Comparison of ENCODE assay signal across 8 mouse cellular contexts in genomic region chr13:34652016-34652352, GRCm38 (mm10). TPM values are rescaled to one million over a fixed set of nuclear protein-coding genes. Genes with fewer than 3 reads are reported as not detected.
DNase-seq lines count a peak whose midpoint lies in the region; ATAC-seq and TF ChIP-seq lines count a peak whose summit lies in the region.

No protein-coding gene starts in this region.

- H3K9ac ChIP-seq in limb, embryonic 13.5 days, result peak overlapping the region; percentile 79

- H3K4me3 ChIP-seq in heart, embryonic 10.5 days, result peak overlapping the region; percentile 78
- peak overlapping the region; percentile 64 for H3K4me3 ChIP-seq in limb, embryonic 13.5 days
- H3K4me3 ChIP-seq in olfactory bulb, adult 2 months (ENCODE audit: insufficient read depth, low read depth, low read length), result peak overlapping the region; percentile 50

- no peak for TF ChIP-seq POLR2A in olfactory bulb, adult 2 months (IDR thresholded peaks at IDR 0.05; ENCODE audit: insufficient read depth, low read depth, low read length)

- no peak; the same call in 1 of the 2 replicates for TF ChIP-seq CTCF in olfactory bulb, adult 2 months (IDR thresholded peaks at IDR 0.05; ENCODE audit: insufficient read depth, low read depth, low read length)

- H3K27ac ChIP-seq in heart, embryonic 10.5 days, result peak overlapping the region; percentile 91
- H3K27ac ChIP-seq in limb, embryonic 13.5 days, result peak overlapping the region; percentile 73; the same call in 1 of the 2 replicates
- H3K27ac ChIP-seq in olfactory bulb, adult 2 months (ENCODE audit: insufficient read depth, low read depth, low read length), result no peak overlapping the region

- DNase-seq in heart, embryonic 10.5 days (ENCODE audit: low spot score), result no peak
- no peak for DNase-seq in heart, adult 11 months
- peak; percentile 7 for DNase-seq in thymus, postnatal 14 days
- no peak for DNase-seq in thymus, adult 18-20 months
- no peak for DNase-seq in T-cell, adult 2 months (ENCODE audit: low spot score)

- ATAC-seq in limb, embryonic 13.5 days (ENCODE audit: low FRiP score, low read depth), result no peak
- ATAC-seq in megakaryocyte-erythroid progenitor cell, adult 5-6 weeks (replicated peaks; ENCODE audit: low FRiP score, low TSS enrichment, poor library complexity, severe bottlenecking), result no peak

- under 1% methylated on average over 35 of the region's 35 CpGs for WGBS in heart, embryonic 10.5 days
- WGBS in limb, embryonic 13.5 days, result under 1% methylated on average over 35 of the region's 35 CpGs
- WGBS in olfactory bulb, adult 2 months, result under 1% methylated on average over 35 of the region's 35 CpGs

- H3K4me2 ChIP-seq in limb, embryonic 13.5 days (replicated peaks), result peak overlapping the region; percentile 87

- no peaks in the 10 kb centered on the region for H3K36me3 ChIP-seq in heart, embryonic 10.5 days
- no peaks in the 10 kb centered on the region for H3K36me3 ChIP-seq in limb, embryonic 13.5 days

- peaks cover 30% of the 10 kb centered on the region for H3K27me3 ChIP-seq in heart, embryonic 10.5 days (ENCODE audit: insufficient read depth, poor library complexity, severe bottlenecking)
- peaks cover 49% of the 10 kb centered on the region for H3K27me3 ChIP-seq in limb, embryonic 13.5 days

- no peaks in the 10 kb centered on the region for H3K9me3 ChIP-seq in heart, embryonic 10.5 days
- no peaks in the 10 kb centered on the region for H3K9me3 ChIP-seq in limb, embryonic 13.5 days

- peaks cover 39% of the 10 kb centered on the region for H3K4me1 ChIP-seq in heart, embryonic 10.5 days
- peaks cover 32% of the 10 kb centered on the region for H3K4me1 ChIP-seq in limb, embryonic 13.5 days
- peaks cover 18% of the 10 kb centered on the region for H3K4me1 ChIP-seq in olfactory bulb, adult 2 months (ENCODE audit: control insufficient read depth, insufficient read depth, low read length)

RNA-seq across cellular contexts. Expression of gene Pxdc1, which starts 1.3 kb away (rescaled TPM):
- 11.2 and 11.7 TPM in 2 replicates for polyA plus RNA-seq in heart, embryonic 10.5 days (2016; fragmentation: Nextera tagmentation; extraction: Ambion mirVana)
- 14.2 and 16.3 TPM in 2 replicates for polyA plus RNA-seq in limb, embryonic 13.5 days (2015; fragmentation: Nextera tagmentation; extraction: Ambion mirVana)
- not detected in 2 replicates for polyA plus RNA-seq in olfactory bulb, adult 2 months (2012; ENCODE audit: insufficient read depth, insufficient read length, low replicate concordance, missing spikeins)
- total RNA-seq in megakaryocyte-erythroid progenitor cell, adult 5-6 weeks (2014; fragmentation: Nextera tagmentation), result not detected in 2 replicates
- total RNA-seq in megakaryocyte-erythroid progenitor cell, adult 5-6 weeks (2017), result not detected in 2 replicates
